Mouse (Mus musculus) limb, embryonic 14.5 days (tissue): ENCODE results near the gene Tbc1d1. TPM values are rescaled to one million over a fixed set of nuclear protein-coding genes. Genes with fewer than 3 reads are reported as not detected.
"Not testable (repeated sequence)": the region's sequence is repeated elsewhere in the genome, so short reads cannot be mapped to it uniquely, and the experiment has no call there.

Experiments used
- ATAC-seq: fragments of 200-750 bp; cut with Nextera tagmentation; 2 replicates; pipeline ENCODE4 v1.8.0; 2017; ENCODE audit warnings: low read depth, moderate number of reproducible peaks, moderate TSS enrichment; ENCODE audit not compliant: low FRiP score
- DNase-seq: peaks from one replicate; pipeline ENCODE4 v3.0.0-alpha.2; 2015; ENCODE audit warnings: low spot score
- H3K27ac ChIP-seq: fragments of 300-500 bp; sonication (generic); replicated peaks from 2 replicates; pipeline ENCODE4 v1.5.1; 2014; ENCODE audit warnings: low read depth, mild to moderate bottlenecking, low read length, moderate library complexity, mixed read lengths
- H3K27me3 ChIP-seq: fragments of 300-500 bp; sonication (generic); 2 replicates; pipeline ENCODE4 v1.6.1; 2014; ENCODE audit warnings: low read length, mixed read lengths; ENCODE audit not compliant: control insufficient read depth, insufficient read depth
- H3K36me3 ChIP-seq: fragments of 300-500 bp; sonication (generic); 2 replicates; pipeline ENCODE4 v1.6.1; 2014; ENCODE audit warnings: mild to moderate bottlenecking, low read length, moderate library complexity, mixed read lengths; ENCODE audit not compliant: control insufficient read depth, insufficient read depth
- H3K4me1 ChIP-seq: fragments of 300-500 bp; sonication (generic); 2 replicates; pipeline ENCODE4 v1.6.1; 2014; ENCODE audit warnings: antibody characterized with exemption, low read length, mixed read lengths; ENCODE audit not compliant: control insufficient read depth, insufficient read depth
- H3K4me2 ChIP-seq: fragments of 300-500 bp; sonication (generic); replicated peaks from 2 replicates; pipeline ENCODE4 v1.6.1; 2014; ENCODE audit warnings: low read depth, mild to moderate bottlenecking, low read length, moderate library complexity; ENCODE audit not compliant: severe bottlenecking
- H3K4me3 ChIP-seq: fragments of 300-500 bp; sonication (generic); replicated peaks from 2 replicates; pipeline ENCODE4 v1.5.1; 2014; ENCODE audit warnings: low read length
- H3K9ac ChIP-seq: fragments of 300-500 bp; sonication (generic); 2 replicates; pipeline ENCODE4 v1.6.1; 2014; ENCODE audit warnings: mild to moderate bottlenecking, low read depth, low read length, moderate library complexity; ENCODE audit not compliant: severe bottlenecking
- H3K9me3 ChIP-seq: fragments of 300-500 bp; sonication (generic); 2 replicates; pipeline ENCODE4 v1.6.1; 2016; ENCODE audit warnings: low read length; ENCODE audit not compliant: control insufficient read depth
- POLR2A ChIP-seq: fragments of 200-500 bp; IDR thresholded peaks from 2 replicates; pipeline ENCODE4 v1.8.0; 2012; ENCODE audit warnings: inconsistent platforms, mild to moderate bottlenecking, moderate library complexity, borderline replicate concordance; ENCODE audit not compliant: insufficient read depth, insufficient read length; ENCODE audit errors: extremely low read depth
- WGBS: fragments of 180-500 bp; shearing (Covaris S2); extraction: QIAGEN DNeasy Blood & Tissue Kit; methylation state at CpG from one replicate; pipeline ENCODE4 v1.1.7; 2014; 5-methylcytosine and 5-hydroxymethylcytosine counted together
- polyA plus RNA-seq, 2 experiments: library from polyadenylated mRNA; depleted of rRNA in 1 of 2; stranded (reverse) in 1 of 2; unstranded in 1 of 2; fragments of >200 nt; fragmentation: Nextera tagmentation in 1 of 2; extraction: Ambion mirVana in 1 of 2; gene quantifications; 2 replicates each; pipeline versions ENCODE4 v1.2.1 to v1.2.3; 2012 to 2014

Gene Tbc1d1
- polyA plus RNA-seq, 2 experiments: 23.1 to 25.5 TPM

- peak; percentile 45 for DNase-seq
- no peak overlapping the region for H3K4me3 ChIP-seq
- 55% methylated on average over 18 of the region's 18 CpGs for WGBS
- ATAC-seq: peak; percentile 47; the same call in 1 of the 2 replicates
- no peak overlapping the region for H3K4me2 ChIP-seq
- no peaks in the 10 kb centered on the region for H3K9me3 ChIP-seq
- TF ChIP-seq POLR2A: no peak
- H3K36me3 ChIP-seq: no peaks in the 10 kb centered on the region
- no peaks in the 10 kb centered on the region for H3K27me3 ChIP-seq
- peaks cover 13% of the 10 kb centered on the region for H3K4me1 ChIP-seq
- H3K27ac ChIP-seq: 0 out of 2 replicates have a peak overlapping the region, but pooled peaks have one; percentile 33
- H3K9ac ChIP-seq: no peak overlapping the region
Measured at GRCm38 (mm10) chr5:64358639-64359584, 202.8 kb downstream of the Tbc1d1 start.

DNA sequence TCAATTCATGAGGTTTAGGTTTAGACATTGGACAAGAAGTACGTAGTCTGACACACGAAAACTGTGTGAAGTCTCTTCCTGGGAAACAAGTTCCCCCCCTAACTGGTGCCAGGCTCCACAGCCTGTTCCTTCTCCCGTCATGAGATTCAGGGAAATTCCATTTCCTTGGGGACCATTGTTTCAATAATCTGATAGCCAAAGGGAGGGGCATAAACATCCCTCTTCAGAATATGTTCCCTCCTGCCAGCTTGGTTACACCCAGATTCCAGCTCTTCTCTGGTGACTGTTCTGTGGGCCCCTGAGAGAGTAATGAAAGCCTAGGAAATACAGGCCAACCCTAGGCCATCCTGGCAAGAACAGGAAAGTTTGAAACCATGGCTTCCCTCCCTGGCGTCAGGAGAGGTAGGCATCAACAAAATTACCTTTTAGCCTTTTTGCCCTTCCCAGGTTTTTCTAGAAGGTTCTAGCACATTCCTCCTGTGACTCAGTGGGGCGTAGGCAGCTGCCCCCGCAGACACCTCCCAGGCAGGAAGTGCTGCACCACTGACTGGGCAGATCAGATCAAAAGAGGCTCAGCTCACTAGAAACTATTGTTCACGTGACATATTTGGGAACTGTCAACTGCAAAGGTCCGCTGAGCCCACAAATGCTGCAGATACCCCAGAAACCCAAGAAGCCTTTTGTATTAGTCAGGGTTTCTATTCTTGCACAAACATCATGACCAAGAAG is 204.2 kb downstream of the Tbc1d1 start:
- TF ChIP-seq POLR2A: no peak
- Histone ChIP-seq H3K9me3 (no peaks in the 10 kb centered on the region), H3K27ac (no peak overlapping the region), H3K36me3 (no peaks in the 10 kb centered on the region), H3K9ac (no peak overlapping the region), H3K4me1 (peaks cover 26% of the 10 kb centered on the region), H3K27me3 (no peaks in the 10 kb centered on the region), H3K4me3 (no peak overlapping the region), H3K4me2 (no peak overlapping the region)
- WGBS: 83% methylated on average over 8 of the region's 8 CpGs
- ATAC-seq: no peak
- DNase-seq: no peak

DNA sequence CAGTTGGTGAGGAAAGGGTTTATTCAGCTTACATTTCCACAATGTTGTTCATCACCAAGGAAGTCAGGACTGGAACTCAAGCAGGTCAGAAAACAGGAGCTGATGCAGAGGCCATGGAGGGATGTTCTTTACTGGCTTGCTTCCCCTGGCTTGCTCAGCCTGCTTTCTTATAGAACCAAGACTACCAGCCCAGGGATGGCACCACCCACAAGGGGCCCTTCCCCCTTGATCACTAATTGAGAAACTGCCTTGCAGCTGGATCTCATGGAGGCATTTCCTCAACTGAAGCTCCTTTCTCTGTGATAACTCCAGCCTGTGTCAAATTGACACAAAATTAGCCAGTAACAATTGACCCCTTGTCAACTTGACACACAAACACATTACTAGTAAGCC is 204.8 kb downstream of the Tbc1d1 start:
- H3K9ac ChIP-seq, H3K4me2 ChIP-seq: not testable (repeated sequence)

GRCm38 (mm10) chr5:64363859-64364406 is 207.8 kb downstream of the Tbc1d1 start:
- DNase-seq (no peak), ATAC-seq (peak; percentile 70)
- no peak for TF ChIP-seq POLR2A
- Histone ChIP-seq H3K4me2 (peak overlapping the region; percentile 13; the same call in 1 of the 2 replicates), H3K27ac (peak overlapping the region; percentile 70), H3K9me3 (no peaks in the 10 kb centered on the region), H3K36me3 (no peaks in the 10 kb centered on the region), H3K27me3 (no peaks in the 10 kb centered on the region), H3K4me3 (no peak overlapping the region), H3K9ac (no peak overlapping the region), H3K4me1 (peaks cover 41% of the 10 kb centered on the region)
- 37% methylated on average over 5 of the region's 5 CpGs for WGBS

More for the DNA sequence above, 204.8 kb downstream of the Tbc1d1 start:
- H3K9me3 ChIP-seq, H3K27ac ChIP-seq, H3K27me3 ChIP-seq, ATAC-seq, H3K4me3 ChIP-seq, H3K36me3 ChIP-seq, DNase-seq: not testable (repeated sequence)
- H3K4me1 ChIP-seq: peaks cover 32% of the 10 kb centered on the region

GRCm38 (mm10) chr5:64364432-64365125 is 208.5 kb downstream of the Tbc1d1 start:
- DNase-seq: peak; percentile 79
- H3K36me3 ChIP-seq: no peaks in the 10 kb centered on the region
- peak overlapping the region; percentile 13; the same call in 1 of the 2 replicates for H3K4me2 ChIP-seq
- WGBS: 17% methylated on average over 7 of the region's 7 CpGs
- H3K4me1 ChIP-seq: peaks cover 38% of the 10 kb centered on the region
- no peak overlapping the region for H3K9ac ChIP-seq
- H3K4me3 ChIP-seq: no peak overlapping the region
- no peaks in the 10 kb centered on the region for H3K27me3 ChIP-seq
- no peak for TF ChIP-seq POLR2A
- no peaks in the 10 kb centered on the region for H3K9me3 ChIP-seq
- ATAC-seq: peak; percentile 74
- peak overlapping the region; percentile 70 for H3K27ac ChIP-seq
